ENCODE assay signal across 8 mouse cellular contexts in genomic region chr9:83924356-83924755, GRCm38 (mm10). TPM values are rescaled to one million over a fixed set of nuclear protein-coding genes. Genes with fewer than 3 reads are reported as not detected.
DNase-seq lines count a peak whose midpoint lies in the region; ATAC-seq and TF ChIP-seq lines count a peak whose summit lies in the region.

No protein-coding gene starts in this region.

- no peak for DNase-seq in heart, adult 2 months
- no peak for DNase-seq in heart, adult 8-10 months (ENCODE audit: low spot score)
- peak; percentile 10 for DNase-seq in R1 (ENCODE audit: low read depth, low spot score)
- DNase-seq in urinary bladder, adult 2 months (ENCODE audit: low spot score), result no peak
- DNase-seq in gastrocnemius, adult 8-10 months (ENCODE audit: low spot score in 2 of 2), result no peak
- DNase-seq in right cerebral cortex, postnatal 25 days, result no peak

- peak overlapping the region; percentile 72; the same call in 1 of the 2 replicates for H3K27ac ChIP-seq in heart, adult 2 months
- H3K27ac ChIP-seq in heart, embryonic 16.5 days (ENCODE audit: low read length), result no peak overlapping the region
- no peak overlapping the region for H3K27ac ChIP-seq in liver, embryonic 16.5 days (ENCODE audit: low read length)

- H3K4me2 ChIP-seq in heart, embryonic 16.5 days (ENCODE audit: low read depth, low read length), result peak overlapping the region; percentile 88
- H3K4me2 ChIP-seq in liver, embryonic 16.5 days (ENCODE audit: low read depth, low read length), result peak overlapping the region; percentile 74

- no peaks in the 10 kb centered on the region; the same call in 1 of the 2 replicates for H3K36me3 ChIP-seq in heart, adult 2 months (ENCODE audit: control insufficient read depth, insufficient read depth, low read length)
- no peaks in the 10 kb centered on the region for H3K36me3 ChIP-seq in heart, embryonic 16.5 days (ENCODE audit: control insufficient read depth, insufficient read depth)
- H3K36me3 ChIP-seq in liver, embryonic 16.5 days (ENCODE audit: control insufficient read depth, insufficient read depth), result no peaks in the 10 kb centered on the region

- no peak for ATAC-seq in heart, embryonic 16.5 days (replicated peaks; ENCODE audit: extremely low read depth, insufficient read depth, low FRiP score)
- ATAC-seq in liver, embryonic 16.5 days (ENCODE audit: low read depth), result no peak

- no peaks in the 10 kb centered on the region for H3K79me2 ChIP-seq in heart, adult 2 months (replicated peaks; ENCODE audit: control insufficient read depth, insufficient read depth, low read length)

- H3K9ac ChIP-seq in heart, adult 2 months (ENCODE audit: low read depth, low read length), result no peak overlapping the region
- peak overlapping the region; percentile 67 for H3K9ac ChIP-seq in heart, embryonic 16.5 days (ENCODE audit: low read length)
- no peak overlapping the region for H3K9ac ChIP-seq in liver, embryonic 16.5 days (ENCODE audit: low read depth, low read length)

- intact Hi-C loops in heart, adult 2 months (cut with DNase I), result no loop called here

- no peak for TF ChIP-seq POLR2A in heart, adult 2 months (IDR thresholded peaks at IDR 0.05; ENCODE audit: insufficient read depth, low read depth, low read length)

- H3K9me3 ChIP-seq in heart, embryonic 16.5 days (replicated peaks; ENCODE audit: control insufficient read depth, low read length), result no peaks in the 10 kb centered on the region
- no peaks in the 10 kb centered on the region for H3K9me3 ChIP-seq in liver, embryonic 16.5 days (replicated peaks; ENCODE audit: control insufficient read depth, low read length)

- no peak for TF ChIP-seq EP300 in heart, adult 2 months (IDR thresholded peaks at IDR 0.05; ENCODE audit: insufficient read depth, low read depth, low read length)

- no peaks in the 10 kb centered on the region for H3K4me1 ChIP-seq in heart, adult 2 months (ENCODE audit: control insufficient read depth, insufficient read depth, low read length)
- H3K4me1 ChIP-seq in heart, embryonic 16.5 days (ENCODE audit: control insufficient read depth, insufficient read depth, low read length), result peaks cover 5% of the 10 kb centered on the region
- peaks cover 2% of the 10 kb centered on the region; the same call in 1 of the 2 replicates for H3K4me1 ChIP-seq in liver, embryonic 16.5 days (ENCODE audit: control insufficient read depth, low read depth, low read length)

- H3K4me3 ChIP-seq in heart, adult 2 months, result peak overlapping the region; percentile 86
- H3K4me3 ChIP-seq in heart, embryonic 16.5 days (ENCODE audit: low read length), result peak overlapping the region; percentile 90
- peak overlapping the region; percentile 70; the same call in 1 of the 2 replicates for H3K4me3 ChIP-seq in liver, embryonic 16.5 days (ENCODE audit: low read depth, low read length)

- no peak for TF ChIP-seq CTCF in heart, adult 2 months (IDR thresholded peaks at IDR 0.05)

- 85% methylated on average over 5 of the region's 5 CpGs for WGBS in heart, adult 2 months
- 90% methylated on average over 5 of the region's 5 CpGs for WGBS in heart, embryonic 16.5 days
- 82% methylated on average over 5 of the region's 5 CpGs for WGBS in liver, embryonic 16.5 days (ENCODE audit: insufficient replicate concordance)

- H3K27me3 ChIP-seq in heart, adult 2 months (ENCODE audit: control insufficient read depth, insufficient read depth, low read length), result no peaks in the 10 kb centered on the region
- H3K27me3 ChIP-seq in heart, embryonic 16.5 days (ENCODE audit: control insufficient read depth, insufficient read depth, low read length), result no peaks in the 10 kb centered on the region
- H3K27me3 ChIP-seq in liver, embryonic 16.5 days (ENCODE audit: control insufficient read depth, insufficient read depth, low read depth, low read length), result no peaks in the 10 kb centered on the region

RNA-seq across cellular contexts. Expression of gene Bckdhb, which starts 0.6 kb away (rescaled TPM):
- 100 to 1,000 TPM in 1 of 2 experiments, 10 to 100 TPM in 1; 97.5 to 118 TPM for total RNA-seq in heart, adult 2 months (2021)
- 58.2 and 73.9 TPM in 2 replicates for polyA plus RNA-seq in heart, adult 2 months (2012; rRNA removed)
- total RNA-seq in heart, adult 8-10 months (2022), result 100 to 1,000 TPM; 103 to 114 (median 108) TPM
- 77.3 and 80.1 TPM in 2 replicates for polyA plus RNA-seq in heart, embryonic 16.5 days (2015; fragmentation: Nextera tagmentation; extraction: Ambion mirVana)
- 43.3 and 43.9 TPM in 2 replicates for polyA plus RNA-seq in liver, embryonic 16.5 days (2015; fragmentation: Nextera tagmentation; extraction: Ambion mirVana)
- polyA plus RNA-seq in urinary bladder, adult 2 months (2012; rRNA removed), result 44.2 and 51.1 TPM in 2 replicates
- 10 to 100 TPM; 37.0 to 61.2 (median 49.0) TPM for total RNA-seq in gastrocnemius, adult 8-10 months (2022)
